Comparison of ENCODE assay signal across 8 mouse cellular contexts in the genomic region with DNA sequence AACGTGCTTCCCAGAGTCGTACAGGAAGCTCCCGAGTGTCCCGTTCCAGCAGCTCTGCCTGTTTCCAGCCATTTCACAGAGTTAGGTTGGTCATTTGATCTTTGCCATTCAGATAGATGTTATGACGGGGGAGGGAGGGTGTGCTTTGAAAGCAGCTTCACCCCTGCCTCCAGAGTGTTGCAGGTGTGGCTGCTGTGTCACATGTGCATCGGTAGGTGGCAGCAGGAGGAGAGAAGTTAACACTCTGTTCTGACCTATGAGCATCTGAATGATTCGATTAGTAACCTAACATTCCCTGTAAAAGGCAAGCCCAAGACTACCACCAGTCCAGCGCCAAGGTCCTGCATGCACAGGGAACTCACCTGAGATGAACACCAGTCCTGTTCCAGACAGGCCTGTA. TPM values are rescaled to one million over a fixed set of nuclear protein-coding genes. Genes with fewer than 3 reads are reported as not detected.
DNase-seq lines count a peak whose midpoint lies in the region; ATAC-seq lines count a peak whose summit lies in the region.

No protein-coding gene starts in this region.

- intact Hi-C loops in heart, postnatal 36 days (cut with DNase I): no loop called here

- 0 out of 2 replicates have a peak, but pooled peaks have one; percentile 11 for ATAC-seq in heart, embryonic 12.5 days (ENCODE audit: insufficient number of reproducible peaks, low FRiP score)

- H3K4me3 ChIP-seq in heart, embryonic 12.5 days: no peak overlapping the region

- no peak overlapping the region for H3K9ac ChIP-seq in heart, embryonic 12.5 days

- peaks cover 7% of the 10 kb centered on the region; the same call in 1 of the 2 replicates for H3K4me1 ChIP-seq in heart, embryonic 12.5 days (replicated peaks)

- H3K27me3 ChIP-seq in heart, embryonic 12.5 days (replicated peaks): no peaks in the 10 kb centered on the region

- no peak for DNase-seq in heart, postnatal 36 days
- DNase-seq in 416B (ENCODE audit: low read depth): peak; percentile 48
- peak; percentile 77 for DNase-seq in ZHBTc4 (ENCODE audit: low read depth, low spot score)
- peak; percentile 29 for DNase-seq in lung, postnatal 10 days
- DNase-seq in frontal cortex, postnatal 36 days (ENCODE audit: low spot score in 2 of 2): no peak
- DNase-seq in cerebellum, adult 8-10 months: no peak
- no peak for DNase-seq in layer of hippocampus, postnatal 10 days (ENCODE audit: low spot score in 2 of 2)

- H3K9me3 ChIP-seq in heart, embryonic 12.5 days (replicated peaks): no peaks in the 10 kb centered on the region

- no peak overlapping the region for H3K27ac ChIP-seq in heart, embryonic 12.5 days (ENCODE audit: poor library complexity, severe bottlenecking)

- WGBS in heart, embryonic 12.5 days: 46% methylated on average over 8 of the region's 8 CpGs

- H3K4me2 ChIP-seq in heart, embryonic 12.5 days: no peak overlapping the region

- H3K36me3 ChIP-seq in heart, embryonic 12.5 days: no peaks in the 10 kb centered on the region

RNA-seq across cellular contexts. Expression of a gene that starts 18.1 kb away (rescaled TPM):
- 39.5 and 40.8 TPM in 2 replicates for polyA plus RNA-seq in heart, embryonic 12.5 days (2016; fragmentation: Nextera tagmentation; extraction: Ambion mirVana)
- 10 to 100 TPM; 21.5 to 26.3 TPM for total RNA-seq in heart, postnatal 36 days (2021)
- 10 to 100 TPM; 84.5 to 87.2 TPM for total RNA-seq in layer of hippocampus, postnatal 10 days (2021)

RNA-seq across cellular contexts. Expression of a gene that starts 38.0 kb away (rescaled TPM):
- polyA plus RNA-seq in heart, embryonic 12.5 days (2016; fragmentation: Nextera tagmentation; extraction: Ambion mirVana): 22.7 TPM in 2 replicates
- 1 to 10 TPM; 4.4 to 5.7 TPM for total RNA-seq in heart, postnatal 36 days (2021)
- 1 to 10 TPM; 7.3 to 7.6 TPM for total RNA-seq in layer of hippocampus, postnatal 10 days (2021)

RNA-seq across cellular contexts. Expression of a gene that starts 45.1 kb away (rescaled TPM):
- 0.26 TPM in 1 of 2 replicates, not detected in the other for polyA plus RNA-seq in heart, embryonic 12.5 days (2016; fragmentation: Nextera tagmentation; extraction: Ambion mirVana)
- total RNA-seq in heart, postnatal 36 days (2021): under 1 TPM in 1 of 2 experiments, not detected in 1; 0.27 TPM
- total RNA-seq in layer of hippocampus, postnatal 10 days (2021): not detected

RNA-seq across cellular contexts. Expression of a gene that starts 54.9 kb away (rescaled TPM):
- polyA plus RNA-seq in heart, embryonic 12.5 days (2016; fragmentation: Nextera tagmentation; extraction: Ambion mirVana): 3.0 and 3.1 TPM in 2 replicates
- total RNA-seq in heart, postnatal 36 days (2021): 1 to 10 TPM; 3.6 to 4.0 TPM
- 10 to 100 TPM in 1 of 2 experiments, 1 to 10 TPM in 1; 8.1 to 10.3 TPM for total RNA-seq in layer of hippocampus, postnatal 10 days (2021)

Comparison
In these comparisons a context has a peak if more than half of its experiments do, and no peak if none do; other contexts are left out.
1. DNase-seq: peak in 416B (single experiment), ZHBTc4 (single experiment) and lung, postnatal 10 days (single experiment); none in heart, postnatal 36 days (0 of 2), frontal cortex, postnatal 36 days (0 of 2), cerebellum, adult 8-10 months (single experiment) and layer of hippocampus, postnatal 10 days (0 of 2).